Comparison of ENCODE assay signal across 9 mouse cellular contexts in genomic region chr2:118978064-118978463, GRCm38 (mm10). TPM values are rescaled to one million over a fixed set of nuclear protein-coding genes. Genes with fewer than 3 reads are reported as not detected.
DNase-seq lines count a peak whose midpoint lies in the region; ATAC-seq and TF ChIP-seq lines count a peak whose summit lies in the region.
"Had no signal": no experiment of that assay in that cellular context is flagged by ENCODE, and none has a peak within 500 bp of the region (broad histone marks: within the 10 kb centered on the region; RNA-seq: fewer than 3 reads in every experiment).

No protein-coding gene starts in this region.

- TF ChIP-seq EP300 in MEL (IDR thresholded peaks at IDR 0.05; ENCODE audit: low read depth in 1 of 2, low read length in 2 of 2): no peak

- H3K27me3 ChIP-seq in kidney, postnatal 0 days (ENCODE audit: insufficient read depth, low read length): peaks cover 15% of the 10 kb centered on the region
- peaks cover 34% of the 10 kb centered on the region for H3K27me3 ChIP-seq in kidney, embryonic 16.5 days (ENCODE audit: insufficient read depth, low read length)
- no peaks in the 10 kb centered on the region for H3K27me3 ChIP-seq in MEL (ENCODE audit: control insufficient read depth in 1 of 2, insufficient read depth in 2 of 2, low read length in 2 of 2)
- H3K27me3 ChIP-seq in limb, embryonic 11.5 days (ENCODE audit: control insufficient read depth, insufficient read depth, low read length): peaks cover 30% of the 10 kb centered on the region

- peaks cover 8% of the 10 kb centered on the region; the same call in 1 of the 2 replicates for H3K4me1 ChIP-seq in kidney, postnatal 0 days (replicated peaks; ENCODE audit: insufficient read depth, low read length)
- H3K4me1 ChIP-seq in kidney, embryonic 16.5 days (ENCODE audit: insufficient read depth, low read length): 0 out of 2 replicates have a peak, but pooled peaks cover 3% of the 10 kb centered on the region
- peaks cover 4 to 16% of the 10 kb centered on the region in 2 experiments for H3K4me1 ChIP-seq in MEL (ENCODE audit: control insufficient read depth in 1 of 2, insufficient read depth in 2 of 2, low read length in 2 of 2)
- H3K4me1 ChIP-seq in limb, embryonic 11.5 days (ENCODE audit: control insufficient read depth, insufficient read depth, low read length): 0 out of 2 replicates have a peak, but pooled peaks cover 4% of the 10 kb centered on the region

- no peak overlapping the region for H3K4me2 ChIP-seq in kidney, postnatal 0 days (ENCODE audit: low read length)
- H3K4me2 ChIP-seq in kidney, embryonic 16.5 days (replicated peaks; ENCODE audit: low read depth, low read length): no peak overlapping the region
- H3K4me2 ChIP-seq in limb, embryonic 11.5 days (ENCODE audit: low read depth, severe bottlenecking): no peak overlapping the region

- TF ChIP-seq RAD21 in MEL (IDR thresholded peaks at IDR 0.05; ENCODE audit: low read depth, low read length): peak; percentile 63

- no peak overlapping the region for H3K9ac ChIP-seq in kidney, postnatal 0 days (ENCODE audit: low read depth, low read length)
- no peak overlapping the region for H3K9ac ChIP-seq in kidney, embryonic 16.5 days (replicated peaks; ENCODE audit: low read length)
- no peak overlapping the region for H3K9ac ChIP-seq in MEL (ENCODE audit: control insufficient read depth, low read depth, low read length, poor library complexity, severe bottlenecking)
- no peak overlapping the region for H3K9ac ChIP-seq in limb, embryonic 11.5 days (ENCODE audit: low read length)

- 38% methylated on average over 6 of the region's 6 CpGs for WGBS in kidney, postnatal 0 days
- WGBS in kidney, embryonic 16.5 days: 35% methylated on average over 6 of the region's 6 CpGs
- WGBS in limb, embryonic 11.5 days: 25% methylated on average over 6 of the region's 6 CpGs

- H3K27ac ChIP-seq in kidney, postnatal 0 days: no peak overlapping the region
- no peak overlapping the region for H3K27ac ChIP-seq in kidney, embryonic 16.5 days (ENCODE audit: low read length)
- no peak overlapping the region for H3K27ac ChIP-seq in MEL (ENCODE audit: control insufficient read depth, low read depth, low read length)
- no peak overlapping the region for H3K27ac ChIP-seq in limb, embryonic 11.5 days (replicated peaks; ENCODE audit: low read depth, low read length)

- no peak overlapping the region for H3K4me3 ChIP-seq in kidney, postnatal 0 days (replicated peaks; ENCODE audit: low read depth, low read length)
- H3K4me3 ChIP-seq in kidney, embryonic 16.5 days (ENCODE audit: low read length): no peak overlapping the region
- no peak overlapping the region for H3K4me3 ChIP-seq in MEL (ENCODE audit: control insufficient read depth in 1 of 2, insufficient read depth in 1 of 2, low read depth in 2 of 2, low read length in 2 of 2)
- no peak overlapping the region for H3K4me3 ChIP-seq in limb, embryonic 11.5 days (ENCODE audit: low read depth, low read length)

- no peaks in the 10 kb centered on the region for H3K9me3 ChIP-seq in kidney, postnatal 0 days (replicated peaks; ENCODE audit: low read length)
- no peaks in the 10 kb centered on the region; the same call in 1 of the 2 replicates for H3K9me3 ChIP-seq in kidney, embryonic 16.5 days (ENCODE audit: low read length)
- no peaks in the 10 kb centered on the region for H3K9me3 ChIP-seq in MEL (replicated peaks; ENCODE audit: insufficient read depth, low read length)
- no peaks in the 10 kb centered on the region for H3K9me3 ChIP-seq in limb, embryonic 11.5 days (ENCODE audit: control insufficient read depth, low read length)

- peaks cover 2% of the 10 kb centered on the region; the same call in 1 of the 2 replicates for H3K79me2 ChIP-seq in MEL (ENCODE audit: control insufficient read depth, insufficient read depth, low read length, poor library complexity)

- no peak for TF ChIP-seq POLR2A in MEL (IDR thresholded peaks at IDR 0.05; ENCODE audit: control insufficient read depth in 1 of 2, insufficient read depth in 1 of 2, low read depth in 1 of 2, low read length in 2 of 2, poor library complexity in 1 of 2)

- H3K36me3 ChIP-seq in kidney, postnatal 0 days (ENCODE audit: insufficient read depth, low read length): no peaks in the 10 kb centered on the region
- H3K36me3 ChIP-seq in kidney, embryonic 16.5 days (ENCODE audit: insufficient read depth, low read length): no peaks in the 10 kb centered on the region
- H3K36me3 ChIP-seq in MEL (ENCODE audit: control insufficient read depth in 1 of 2, insufficient read depth in 2 of 2, low read length in 2 of 2): peaks cover 0 to 3% of the 10 kb centered on the region in 2 experiments; a peak in 1 of 4 replicates
- no peaks in the 10 kb centered on the region for H3K36me3 ChIP-seq in limb, embryonic 11.5 days (ENCODE audit: control insufficient read depth, insufficient read depth, low read length)

- peak; percentile 42; the same call in 1 of the 2 replicates for TF ChIP-seq CTCF in kidney, postnatal 0 days (IDR thresholded peaks at IDR 0.05; ENCODE audit: low read depth)
- TF ChIP-seq CTCF in MEL (IDR thresholded peaks at IDR 0.05 in 2 of 3, conservative IDR thresholded peaks at IDR 0.05 in 1 of 3; ENCODE audit: control insufficient read depth in 1 of 3, insufficient read depth in 1 of 3, low read depth in 2 of 3, low read length in 3 of 3, poor library complexity in 1 of 3, severe bottlenecking in 1 of 3): peak; percentile 38 to 61 (median 51)

- peak; percentile 51 for DNase-seq in kidney, postnatal 0 days (ENCODE audit: low spot score)
- DNase-seq in B cell, adult 2 months: peak; percentile 25 to 34
- DNase-seq in MEL (ENCODE audit: low read depth, low spot score): peak; percentile 77
- peak; percentile 60 for DNase-seq in limb, embryonic 11.5 days (ENCODE audit: low spot score)
- no peak for DNase-seq in gastrocnemius, postnatal 4 days (ENCODE audit: low spot score in 2 of 2)
- DNase-seq: heart, postnatal 36 days; right cerebral cortex, postnatal 4 days had no signal

- no peak for ATAC-seq in kidney, postnatal 0 days (replicated peaks; ENCODE audit: low FRiP score, low read depth)
- ATAC-seq in kidney, embryonic 16.5 days (ENCODE audit: low FRiP score, low TSS enrichment): no peak
- no peak for ATAC-seq in limb, embryonic 11.5 days (ENCODE audit: insufficient number of reproducible peaks, low FRiP score, low TSS enrichment, low read depth)
- no peak for ATAC-seq in erythroblast, adult 5-6 weeks (replicated peaks; ENCODE audit: low FRiP score, poor library complexity, severe bottlenecking)

TF ChIP-seq in MEL, 35 proteins besides CTCF, POLR2A, EP300 and RAD21 (continues in another document):
- TF ChIP-seq SIN3A (IDR thresholded peaks at IDR 0.05; ENCODE audit: low read length) (0 out of 2 replicates have a peak, but pooled peaks have one; percentile 24), MXI1 (IDR thresholded peaks at IDR 0.05; ENCODE audit: low read depth, low read length) (no peak), ZC3H11A (IDR thresholded peaks at IDR 0.05; ENCODE audit: low read depth, low read length) (peak; percentile 29; the same call in 1 of the 2 replicates), TCF12 (IDR thresholded peaks at IDR 0.05; ENCODE audit: low read depth, low read length) (no peak), KAT2A (conservative IDR thresholded peaks at IDR 0.05; ENCODE audit: low read depth, low read length) (no peak), USF2 (IDR thresholded peaks at IDR 0.05; ENCODE audit: borderline replicate concordance in 1 of 2, insufficient read depth in 1 of 2, low read depth in 1 of 2, low read length in 2 of 2) (no peak), JUND (IDR thresholded peaks at IDR 0.05; ENCODE audit: low read depth, low read length) (no peak), GABPA (IDR thresholded peaks at IDR 0.05; ENCODE audit: low read depth, low read length) (no peak), SMC3 (IDR thresholded peaks at IDR 0.05; ENCODE audit: low read depth, low read length) (peak; percentile 43), USF1 (IDR thresholded peaks at IDR 0.05; ENCODE audit: low read depth, low read length) (0 out of 2 replicates have a peak, but pooled peaks have one; percentile 26)

RNA-seq across cellular contexts. Expression of gene Ccdc32, which starts 51.1 kb away (rescaled TPM):
- 29.9 and 30.1 TPM in 2 replicates for polyA plus RNA-seq in kidney, postnatal 0 days (2015; fragmentation: Nextera tagmentation; extraction: Ambion mirVana)
- 23.3 and 26.9 TPM in 2 replicates for polyA plus RNA-seq in kidney, embryonic 16.5 days (2015; fragmentation: Nextera tagmentation; extraction: Ambion mirVana)
- total RNA-seq in MEL (2012; rRNA removed): 14.8 and 18.7 TPM in 2 replicates
- polyA plus RNA-seq in MEL (2012; ENCODE audit: insufficient read depth in 1 of 2, insufficient read length in 2 of 2, low read depth in 1 of 2, low replicate concordance in 2 of 2, missing spikeins in 1 of 2): 10 to 100 TPM in 1 of 2 experiments, not detected in 1; 15.0 TPM
- 19.8 and 20.7 TPM in 2 replicates for polyA plus RNA-seq in limb, embryonic 11.5 days (2014; fragmentation: Nextera tagmentation; extraction: Ambion mirVana)
- total RNA-seq in gastrocnemius, postnatal 4 days (2021): 10 to 100 TPM; 11.2 to 12.9 TPM
- 1.9 and 8.8 TPM in 2 replicates for total RNA-seq in erythroblast, adult 5-6 weeks (2015; ENCODE audit: low replicate concordance)
- 4.9 and 7.5 TPM in 2 replicates for total RNA-seq in erythroblast, adult 5-6 weeks (2017; ENCODE audit: low replicate concordance)

RNA-seq across cellular contexts. Expression of gene Chst14, which starts 51.8 kb away (rescaled TPM):
- 23.9 and 25.1 TPM in 2 replicates for polyA plus RNA-seq in kidney, postnatal 0 days (2015; fragmentation: Nextera tagmentation; extraction: Ambion mirVana)
- polyA plus RNA-seq in kidney, embryonic 16.5 days (2015; fragmentation: Nextera tagmentation; extraction: Ambion mirVana): 26.8 and 28.6 TPM in 2 replicates
- 2.1 and 2.2 TPM in 2 replicates for total RNA-seq in MEL (2012; rRNA removed)
- 1 to 10 TPM in 1 of 2 experiments, not detected in 1; 5.0 TPM for polyA plus RNA-seq in MEL (2012; ENCODE audit: insufficient read depth in 1 of 2, insufficient read length in 2 of 2, low read depth in 1 of 2, low replicate concordance in 2 of 2, missing spikeins in 1 of 2)
- 34.9 and 35.5 TPM in 2 replicates for polyA plus RNA-seq in limb, embryonic 11.5 days (2014; fragmentation: Nextera tagmentation; extraction: Ambion mirVana)
- 10 to 100 TPM; 19.5 to 19.7 TPM for total RNA-seq in gastrocnemius, postnatal 4 days (2021)
- total RNA-seq in erythroblast, adult 5-6 weeks (2015; ENCODE audit: low replicate concordance): 1.5 and 2.7 TPM in 2 replicates
- total RNA-seq in erythroblast, adult 5-6 weeks (2017; ENCODE audit: low replicate concordance): 0.43 TPM in 1 of 2 replicates, not detected in the other

RNA-seq across cellular contexts. Expression of gene Rpusd2, which starts 56.5 kb away (rescaled TPM):
- polyA plus RNA-seq in kidney, postnatal 0 days (2015; fragmentation: Nextera tagmentation; extraction: Ambion mirVana): 2.8 and 3.1 TPM in 2 replicates
- 4.5 and 5.3 TPM in 2 replicates for polyA plus RNA-seq in kidney, embryonic 16.5 days (2015; fragmentation: Nextera tagmentation; extraction: Ambion mirVana)
- total RNA-seq in MEL (2012; rRNA removed): 15.2 and 18.6 TPM in 2 replicates
- polyA plus RNA-seq in MEL (2012; ENCODE audit: insufficient read depth in 1 of 2, insufficient read length in 2 of 2, low read depth in 1 of 2, low replicate concordance in 2 of 2, missing spikeins in 1 of 2): 10 to 100 TPM in 1 of 2 experiments, not detected in 1; 15.5 TPM
- 6.1 and 7.2 TPM in 2 replicates for polyA plus RNA-seq in limb, embryonic 11.5 days (2014; fragmentation: Nextera tagmentation; extraction: Ambion mirVana)
- 1 to 10 TPM; 5.8 to 6.3 TPM for total RNA-seq in gastrocnemius, postnatal 4 days (2021)
- 2.9 and 4.0 TPM in 2 replicates for total RNA-seq in erythroblast, adult 5-6 weeks (2015; ENCODE audit: low replicate concordance)
- 2.3 and 2.5 TPM in 2 replicates for total RNA-seq in erythroblast, adult 5-6 weeks (2017; ENCODE audit: low replicate concordance)

Comparison
In these comparisons a context has a peak if more than half of its experiments do, and no peak if none do; other contexts are left out.
1. DNase-seq: peak in kidney, postnatal 0 days (single experiment), B cell, adult 2 months (2 of 2), MEL (single experiment) and limb, embryonic 11.5 days (single experiment); none in gastrocnemius, postnatal 4 days (0 of 2).